Mouse (Mus musculus) thymus, postnatal 14 days (tissue): ENCODE measurements around the gene Actr5.

Experiments used
- DNase-seq: peaks from one replicate; pipeline ENCODE4 v3.0.0; 2021

Actr5 gene

DNA sequence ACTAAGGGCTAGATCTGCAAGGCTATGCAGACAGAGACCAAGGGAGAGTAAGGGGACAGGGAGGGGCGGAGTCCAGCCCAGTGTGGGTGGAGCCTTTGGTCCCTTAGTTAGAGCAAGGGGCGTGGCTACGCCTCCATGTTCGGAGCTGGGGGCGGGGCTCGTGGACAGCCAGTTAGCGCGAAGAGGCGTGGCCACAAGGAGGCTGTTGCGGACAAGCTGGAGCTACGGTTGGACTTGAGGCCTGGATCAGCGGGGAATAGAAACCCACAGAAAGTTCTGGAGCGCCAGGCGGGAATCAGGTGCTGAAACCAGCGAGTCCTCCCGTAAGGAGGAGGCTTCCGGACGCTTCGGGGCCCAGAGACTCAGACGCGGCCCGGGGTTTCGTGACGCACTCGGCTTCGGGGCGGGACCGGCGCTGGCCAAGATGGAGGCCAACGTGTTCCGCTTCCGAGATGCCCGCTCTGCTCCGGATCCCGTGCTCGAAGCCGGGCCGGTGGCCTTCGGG is at the start of gene Actr5:
Gene Actr5, plus strand, starts transcription at position 171 of the 505 bp plus-strand sequence.
- DNase-seq = peak; percentile 95

- no peak for DNase-seq
Observed at GRCm38 (mm10) chr2:158579979-158580378, 44.7 kb upstream of the Actr5 start.

- no peak for DNase-seq
Observed at GRCm38 (mm10) chr2:158584621-158585358, 39.9 kb upstream of the Actr5 start.

DNA sequence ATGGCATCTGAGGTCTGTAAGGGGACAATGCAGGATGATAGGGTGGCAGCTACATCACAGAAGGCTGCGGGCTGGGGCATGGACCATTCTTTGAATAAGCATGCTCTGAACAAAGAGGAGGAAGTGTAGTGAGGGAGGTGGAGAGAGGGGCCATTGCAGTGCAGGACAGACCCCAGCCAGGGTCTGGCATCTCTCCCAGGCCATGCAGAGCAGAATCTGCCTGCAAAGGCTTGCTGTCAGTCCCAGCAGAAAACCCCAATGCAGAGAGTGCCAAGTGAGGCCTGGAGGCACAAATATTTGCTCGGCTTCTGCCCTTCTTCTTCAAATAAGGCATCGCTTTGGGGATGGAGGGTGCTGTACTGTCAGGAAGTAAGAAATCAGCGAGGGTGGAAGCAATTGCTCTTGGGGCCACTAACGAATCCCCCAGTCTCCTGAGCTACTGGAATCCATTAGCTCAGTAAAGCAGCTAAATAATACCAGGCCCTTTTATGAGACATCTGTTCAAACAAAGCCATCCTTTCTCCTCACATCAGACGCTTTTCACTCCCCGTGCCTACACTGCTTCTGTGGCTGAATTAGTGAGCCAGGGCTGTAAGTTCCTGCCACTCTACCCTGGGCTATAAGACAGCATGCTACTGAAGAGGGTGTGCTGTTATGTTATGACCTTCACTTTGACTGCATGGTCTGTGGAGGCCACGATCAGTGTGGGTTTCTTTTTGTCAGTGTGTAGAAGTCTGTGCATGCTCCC is 36.0 kb upstream of the Actr5 start:
- DNase-seq = no peak

- no peak for DNase-seq
Observed at GRCm38 (mm10) chr2:158590495-158590894, 34.2 kb upstream of the Actr5 start.

DNA sequence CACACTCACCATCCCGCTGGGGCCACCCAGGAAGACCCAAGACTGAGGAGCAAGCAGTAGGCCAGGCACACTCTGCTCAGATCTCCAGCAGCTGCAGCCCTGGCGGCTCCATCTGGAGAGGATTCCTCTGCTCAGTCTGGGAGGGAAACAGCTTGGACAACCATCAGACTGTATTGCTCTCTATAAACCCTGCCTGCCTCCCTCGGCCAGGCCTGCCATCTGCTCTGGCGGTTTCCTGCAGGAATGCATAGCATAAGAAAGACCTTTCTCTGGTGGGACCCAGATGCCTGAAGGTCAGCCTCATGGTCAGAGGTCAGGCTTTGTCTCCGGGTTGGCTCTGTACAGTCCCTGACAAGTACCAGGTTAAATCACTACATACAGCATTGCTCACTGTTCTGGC is 33.4 kb upstream of the Actr5 start:
- no peak for DNase-seq

GRCm38 (mm10) chr2:158593371-158593770 is 31.3 kb upstream of the Actr5 start:
- no peak for DNase-seq

GRCm38 (mm10) chr2:158595103-158595502 is 29.6 kb upstream of the Actr5 start:
- peak; percentile 4 for DNase-seq

GRCm38 (mm10) chr2:158595577-158595976 is 29.1 kb upstream of the Actr5 start:
- DNase-seq = no peak

GRCm38 (mm10) chr2:158596803-158597202 is 27.9 kb upstream of the Actr5 start:
- no peak for DNase-seq

DNA sequence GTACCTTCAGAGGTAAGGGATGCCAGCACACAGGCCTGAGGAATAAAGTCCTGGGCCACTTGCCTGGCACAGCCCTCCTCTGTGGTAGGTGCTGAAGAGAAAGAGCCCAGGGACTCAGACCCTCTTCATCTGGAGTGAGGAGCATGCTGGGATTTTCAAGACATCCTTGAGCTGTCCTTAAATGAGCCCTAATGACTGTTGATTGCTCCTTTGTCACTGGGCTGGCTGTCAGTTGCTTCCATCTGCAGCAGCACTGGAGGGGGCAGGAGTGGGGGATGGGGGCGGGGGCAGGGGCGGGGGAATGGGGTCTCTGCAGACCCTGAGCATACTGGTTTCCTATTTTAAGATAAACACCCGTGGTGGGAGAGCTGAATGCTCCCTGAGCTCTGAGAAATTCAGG is 24.2 kb upstream of the Actr5 start:
- no peak for DNase-seq

GRCm38 (mm10) chr2:158601326-158601725 is 23.4 kb upstream of the Actr5 start:
- no peak for DNase-seq

GRCm38 (mm10) chr2:158602663-158603062 is 22.0 kb upstream of the Actr5 start:
- no peak for DNase-seq

GRCm38 (mm10) chr2:158606511-158606964 is 18.1 kb upstream of the Actr5 start:
- no peak for DNase-seq

DNA sequence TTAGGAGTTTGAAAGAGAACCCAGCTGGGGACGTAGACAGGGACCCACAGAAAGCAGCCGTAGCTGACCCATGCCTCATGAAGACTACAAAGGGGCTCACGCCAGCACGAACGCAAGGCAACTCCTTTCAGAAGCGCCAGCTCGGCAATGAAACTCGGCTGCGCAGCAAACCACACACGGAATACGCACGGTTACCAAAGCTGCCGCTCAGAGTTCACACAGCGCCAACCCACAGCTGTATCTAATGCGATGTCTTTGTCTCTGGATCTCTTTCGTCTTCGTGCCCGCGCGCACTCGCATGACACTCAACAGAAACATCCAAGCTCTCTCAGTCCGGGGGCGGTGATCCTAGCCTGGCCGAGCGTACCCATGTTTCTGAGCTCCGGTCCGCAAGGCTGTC is 15.0 kb upstream of the Actr5 start:
- DNase-seq = no peak

GRCm38 (mm10) chr2:158610488-158611325 is 14.0 kb upstream of the Actr5 start, which contains the start of gene Slc32a1:
Slc32a1 (plus strand) TSS chr2:158610767.
- DNase-seq = peak; percentile 35

- no peak for DNase-seq
Observed at GRCm38 (mm10) chr2:158611326-158611719, 13.4 kb upstream of the Actr5 start.

- DNase-seq = no peak
Observed at GRCm38 (mm10) chr2:158611726-158612670, 12.7 kb upstream of the Actr5 start.

DNA sequence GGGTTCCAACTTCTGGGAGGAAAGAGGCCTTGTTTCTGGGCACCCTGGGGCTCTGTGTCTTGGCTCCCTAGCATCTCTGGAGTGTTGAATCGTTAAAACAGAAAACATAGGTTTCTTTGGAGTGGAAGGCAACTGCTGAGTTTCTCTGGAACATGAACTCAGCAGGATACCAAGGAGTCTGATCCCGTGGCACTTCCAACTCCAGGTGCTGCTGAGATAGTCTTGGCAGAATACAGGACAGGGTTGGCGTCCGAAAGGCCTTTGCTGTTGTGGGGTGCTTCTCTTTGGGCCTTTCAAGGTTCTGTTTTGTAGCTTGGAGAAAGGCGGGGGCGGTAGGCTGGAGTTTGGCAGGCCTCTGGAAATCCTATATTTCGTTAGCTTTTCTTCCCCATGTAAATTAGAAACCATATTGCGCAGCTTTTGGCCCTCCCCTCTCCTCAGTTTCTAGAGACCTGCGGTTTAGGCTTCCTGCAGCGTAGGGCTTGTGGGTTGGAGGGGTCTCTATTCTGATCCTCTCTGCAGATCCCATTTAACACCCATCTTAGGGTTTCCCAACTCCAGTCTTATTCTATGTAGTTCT is 11.9 kb upstream of the Actr5 start:
- DNase-seq = no peak

- DNase-seq = peak; percentile 86
Observed at GRCm38 (mm10) chr2:158613541-158614417, 10.9 kb upstream of the Actr5 start.
